Mouse (Mus musculus) C2C12 (cell line): ENCODE data around the gene Lrfn2. TPM values are rescaled to one million over a fixed set of nuclear protein-coding genes. Genes with fewer than 3 reads are reported as not detected.

Source experiments
- H3K27me3 ChIP-seq: one replicate; pipeline ENCODE4 v1.6.1; 2011; ENCODE audit not compliant: control insufficient read depth, insufficient read depth, insufficient read length
- H3K36me3 ChIP-seq: one replicate; pipeline ENCODE4 v1.6.1; 2011; ENCODE audit not compliant: control insufficient read depth, insufficient read depth
- H3K4me3 ChIP-seq: one replicate; pipeline ENCODE4 v1.5.1; 2011; ENCODE audit warnings: mild to moderate bottlenecking, control low read depth; ENCODE audit not compliant: poor library complexity, insufficient read depth, severe bottlenecking
- H3K79me2 ChIP-seq: one replicate; pipeline ENCODE4 v1.6.1; 2011; ENCODE audit not compliant: control insufficient read depth, insufficient read depth
- H3K79me3 ChIP-seq: one replicate; pipeline ENCODE4 v1.6.1; 2011; ENCODE audit warnings: low read depth, control low read depth
- H3ac ChIP-seq: one replicate; pipeline ENCODE3; 2011; ENCODE audit warnings: low read depth; ENCODE audit not compliant: control insufficient read depth, insufficient read length
- CEBPB ChIP-seq: IDR thresholded peaks from one replicate; pipeline ENCODE4 v1.6.1; 2011; ENCODE audit warnings: low read depth, mild to moderate bottlenecking, control low read depth, moderate library complexity
- CTCF ChIP-seq: IDR thresholded peaks from one replicate; pipeline ENCODE4 v1.5.1; 2011; ENCODE audit not compliant: control insufficient read depth, insufficient read depth, insufficient read length
- FOSL1 ChIP-seq: IDR thresholded peaks from one replicate; pipeline ENCODE4 v1.8.0; 2011; ENCODE audit warnings: mild to moderate bottlenecking, low read length; ENCODE audit not compliant: poor library complexity, insufficient read depth, severe bottlenecking
- MAX ChIP-seq: IDR thresholded peaks from one replicate; pipeline ENCODE4 v1.6.1; 2011; ENCODE audit warnings: mild to moderate bottlenecking, control low read depth
- MYOD1 ChIP-seq: IDR thresholded peaks from one replicate; pipeline ENCODE4 v1.6.1; 2011; ENCODE audit warnings: low read depth; ENCODE audit not compliant: control insufficient read depth, insufficient read length
- MYOG ChIP-seq: IDR thresholded peaks from one replicate; pipeline ENCODE4 v1.6.1; 2011; ENCODE audit not compliant: control insufficient read depth, insufficient read length; ENCODE audit errors: extremely low read depth
- USF1 ChIP-seq: IDR thresholded peaks from one replicate; pipeline ENCODE4 v1.6.1; 2011; ENCODE audit warnings: low read depth, mild to moderate bottlenecking, control low read depth, moderate library complexity
- polyA plus RNA-seq: library from polyadenylated mRNA; unstranded; fragments of >200 nt; fragmentation: generic; extraction: Trizol; gene quantifications from one replicate; pipeline ENCODE4 v1.2.1, GENCODE M21; 2012; ENCODE audit warnings: missing spikeins

The Lrfn2 gene
- polyA plus RNA-seq, 1 experiment: not detected

GRCm38 (mm10) chr17:48935201-48935600 is 3.0 kb downstream of the Lrfn2 start:
- no peak for TF ChIP-seq CEBPB
- TF ChIP-seq CTCF: no peak
- TF ChIP-seq MYOG: no peak
- no peak for TF ChIP-seq FOSL1
- TF ChIP-seq MAX: no peak
- TF ChIP-seq MYOD1: no peak
- no peak for TF ChIP-seq USF1
- Histone ChIP-seq H3K27me3 (no peaks in the 10 kb centered on the region), H3K79me2 (no peaks in the 10 kb centered on the region), H3ac (no peak overlapping the region), H3K36me3 (no peaks in the 10 kb centered on the region), H3K79me3 (no peaks in the 10 kb centered on the region), H3K4me3 (no peak overlapping the region)

GRCm38 (mm10) chr17:48936445-48937141 is 4.4 kb downstream of the Lrfn2 start:
- Histone ChIP-seq H3K79me2 (no peaks in the 10 kb centered on the region), H3K36me3 (no peaks in the 10 kb centered on the region), H3K4me3 (no peak overlapping the region), H3ac (no peak overlapping the region), H3K79me3 (no peaks in the 10 kb centered on the region), H3K27me3 (no peaks in the 10 kb centered on the region)
- TF ChIP-seq CTCF (no peak), MYOG (no peak), FOSL1 (no peak), CEBPB (no peak), MYOD1 (no peak), USF1 (no peak), MAX (no peak)

- no peaks in the 10 kb centered on the region for H3K79me3 ChIP-seq
- no peaks in the 10 kb centered on the region for H3K79me2 ChIP-seq
- no peaks in the 10 kb centered on the region for H3K27me3 ChIP-seq
- H3K36me3 ChIP-seq: no peaks in the 10 kb centered on the region
- no peak overlapping the region for H3K4me3 ChIP-seq
- TF ChIP-seq USF1 (no peak), FOSL1 (no peak), CEBPB (no peak), MYOG (no peak), CTCF (no peak), MAX (no peak), MYOD1 (no peak)
- no peak overlapping the region for H3ac ChIP-seq
These were observed 6.6 kb downstream of the Lrfn2 start for GRCm38 (mm10) chr17:48938711-48939220.

- TF ChIP-seq FOSL1: no peak
- TF ChIP-seq USF1: no peak
- H3K27me3 ChIP-seq: no peaks in the 10 kb centered on the region
- H3ac ChIP-seq: no peak overlapping the region
- no peaks in the 10 kb centered on the region for H3K36me3 ChIP-seq
- H3K79me2 ChIP-seq: no peaks in the 10 kb centered on the region
- H3K4me3 ChIP-seq: no peak overlapping the region
- H3K79me3 ChIP-seq: no peaks in the 10 kb centered on the region
These were observed 14.1 kb downstream of the Lrfn2 start for GRCm38 (mm10) chr17:48946315-48946714.

- H3K79me2 ChIP-seq: no peaks in the 10 kb centered on the region
- H3ac ChIP-seq: no peak overlapping the region
- TF ChIP-seq USF1: no peak
- TF ChIP-seq MYOG: no peak
- TF ChIP-seq FOSL1: no peak
- no peak for TF ChIP-seq MYOD1
- TF ChIP-seq MAX: no peak
- no peak for TF ChIP-seq CEBPB
- TF ChIP-seq CTCF: no peak
- no peaks in the 10 kb centered on the region for H3K79me3 ChIP-seq
- H3K36me3 ChIP-seq: no peaks in the 10 kb centered on the region
- no peaks in the 10 kb centered on the region for H3K27me3 ChIP-seq
- H3K4me3 ChIP-seq: no peak overlapping the region
These were observed 14.6 kb downstream of the Lrfn2 start for GRCm38 (mm10) chr17:48946765-48947164.
